Mouse (Mus musculus) left cerebral cortex, postnatal 10 days (tissue): ENCODE measurements around the gene Sec22a. TPM values are rescaled to one million over a fixed set of nuclear protein-coding genes. Genes with fewer than 3 reads are reported as not detected.

Experiments used
- DNase-seq, 2 experiments: peaks; one replicate each; pipeline ENCODE4 v3.0.0; 2021 to 2022; ENCODE audit warnings: low spot score in 2 of 2, mixed read lengths in 1 of 2; ENCODE audit errors: extremely low spot score in 1 of 2
- intact Hi-C: fragments of 180-260 bp; cut with DNase I; formaldehyde crosslinking; loops from one replicate; pipeline ENCODE4 v1.15.1; 2025
- total RNA-seq, 2 experiments: library from RNA; stranded (reverse); gene quantifications; 2 replicates each; pipeline ENCODE4 v1.2.3; 2021

Gene Sec22a
- total RNA-seq, 2 experiments from 2014 or later = 18.7 to 21.0 TPM

GRCm38 (mm10) chr16:35316856-35317264 is 46.9 kb downstream of the Sec22a start:
- intact Hi-C loops = loop anchor here (5.0 kb wide), 1 partner anchor 310 kb away; no protein-coding TSS in a partner anchor
- no peak for DNase-seq

GRCm38 (mm10) chr16:35315496-35315895 is 48.2 kb downstream of the Sec22a start:
- intact Hi-C loops = loop anchor here (5.0 kb wide), 1 partner anchor 312 kb away; no protein-coding TSS in a partner anchor

GRCm38 (mm10) chr16:35311586-35311985 is 52.1 kb downstream of the Sec22a start:
- intact Hi-C loops = no loop called here
- DNase-seq = peak in 1 of 2 experiments; percentile 16

More at GRCm38 (mm10) chr16:35315496-35315895, 48.2 kb downstream of the Sec22a start:
- DNase-seq = no peak

- no peak for DNase-seq
- intact Hi-C loops = no loop called here
These were observed 53.1 kb downstream of the Sec22a start for GRCm38 (mm10) chr16:35310551-35311110.

- DNase-seq = no peak
- intact Hi-C loops = no loop called here
These were observed 54.1 kb downstream of the Sec22a start for GRCm38 (mm10) chr16:35309634-35310033.

- no peak for DNase-seq
- intact Hi-C loops = no loop called here
These were observed 55.1 kb downstream of the Sec22a start for GRCm38 (mm10) chr16:35308486-35309143.

- intact Hi-C loops = no loop called here
- DNase-seq = no peak
These were observed 55.7 kb downstream of the Sec22a start for GRCm38 (mm10) chr16:35308016-35308415.

GRCm38 (mm10) chr16:35307331-35307730 is 56.4 kb downstream of the Sec22a start:
- DNase-seq = no peak

GRCm38 (mm10) chr16:35306631-35307030 is 57.1 kb downstream of the Sec22a start:
- intact Hi-C loops = no loop called here
- DNase-seq = no peak

More at GRCm38 (mm10) chr16:35307331-35307730, 56.4 kb downstream of the Sec22a start:
- intact Hi-C loops = no loop called here

GRCm38 (mm10) chr16:35305226-35305625 is 58.5 kb downstream of the Sec22a start:
- intact Hi-C loops = no loop called here
- DNase-seq = no peak

- intact Hi-C loops = no loop called here
- no peak for DNase-seq
These were observed 59.3 kb downstream of the Sec22a start for GRCm38 (mm10) chr16:35304416-35304815.

- no peak for DNase-seq
- intact Hi-C loops = no loop called here
These were observed 60.0 kb downstream of the Sec22a start for GRCm38 (mm10) chr16:35303721-35304120.

- intact Hi-C loops = no loop called here
- DNase-seq = no peak
These were observed 61.1 kb downstream of the Sec22a start for GRCm38 (mm10) chr16:35302441-35303280.

- intact Hi-C loops = no loop called here
- no peak for DNase-seq
These were observed 63.6 kb downstream of the Sec22a start for GRCm38 (mm10) chr16:35300156-35300555.

- intact Hi-C loops = no loop called here
- DNase-seq = no peak
These were observed 65.9 kb downstream of the Sec22a start for GRCm38 (mm10) chr16:35297786-35298185.

GRCm38 (mm10) chr16:35287244-35287643 is 76.5 kb downstream of the Sec22a start:
- DNase-seq = no peak
- intact Hi-C loops = no loop called here

- intact Hi-C loops = no loop called here
- no peak for DNase-seq
These were observed 77.9 kb downstream of the Sec22a start for GRCm38 (mm10) chr16:35285821-35286220.

- intact Hi-C loops = no loop called here
- no peak for DNase-seq
These were observed 81.3 kb downstream of the Sec22a start for GRCm38 (mm10) chr16:35282456-35282855.

- DNase-seq = no peak
- intact Hi-C loops = no loop called here
These were observed 85.6 kb downstream of the Sec22a start for GRCm38 (mm10) chr16:35278166-35278565.
